Mouse (Mus musculus) testis, adult 2 months (tissue): Measurements from ENCODE around the gene Scn5a.

Source experiments
- CTCF ChIP-seq: fragments of 200-500 bp; IDR thresholded peaks from 2 replicates; pipeline ENCODE4 v1.5.1; 2012; ENCODE audit warnings: low read depth, mild to moderate bottlenecking, inconsistent platforms, low read length, moderate library complexity; ENCODE audit not compliant: control insufficient read depth, insufficient read depth, insufficient replicate concordance
- POLR2A ChIP-seq: fragments of 200-500 bp; IDR thresholded peaks from 2 replicates; pipeline ENCODE4 v1.6.1; 2012; ENCODE audit warnings: low read depth, mild to moderate bottlenecking, inconsistent platforms, low read length, moderate library complexity; ENCODE audit not compliant: control insufficient read depth

DNA sequence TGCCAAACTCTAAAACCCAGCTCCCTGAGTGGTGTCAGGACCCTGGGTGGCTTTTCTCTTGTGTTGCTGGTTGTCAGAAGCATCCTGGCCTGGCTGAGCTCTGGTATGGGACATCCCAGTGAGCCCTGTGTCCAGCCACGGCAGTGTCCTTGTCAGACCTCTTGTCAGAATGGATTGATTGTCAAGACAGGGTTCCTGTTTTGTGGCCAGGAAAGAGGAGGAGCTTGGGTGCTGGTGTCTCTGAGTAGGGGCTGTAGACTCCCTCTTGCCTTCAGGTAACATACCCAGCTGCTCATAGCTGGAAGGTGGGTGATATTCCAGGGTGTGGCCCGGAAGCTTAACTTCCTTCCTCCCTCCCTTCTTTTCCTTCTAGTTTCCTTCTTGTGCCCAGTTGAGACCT, 143.0 kb downstream of the Scn5a start:
- no peak for TF ChIP-seq CTCF
- no peak for TF ChIP-seq POLR2A
